Mouse (Mus musculus): ENCODE data around the gene Borcs7. TPM values are rescaled to one million over a fixed set of nuclear protein-coding genes. Genes with fewer than 3 reads are reported as not detected.

The Borcs7 gene
- polyA plus RNA-seq, 1 experiment from 2014 or later: 19.7 TPM

DNA sequence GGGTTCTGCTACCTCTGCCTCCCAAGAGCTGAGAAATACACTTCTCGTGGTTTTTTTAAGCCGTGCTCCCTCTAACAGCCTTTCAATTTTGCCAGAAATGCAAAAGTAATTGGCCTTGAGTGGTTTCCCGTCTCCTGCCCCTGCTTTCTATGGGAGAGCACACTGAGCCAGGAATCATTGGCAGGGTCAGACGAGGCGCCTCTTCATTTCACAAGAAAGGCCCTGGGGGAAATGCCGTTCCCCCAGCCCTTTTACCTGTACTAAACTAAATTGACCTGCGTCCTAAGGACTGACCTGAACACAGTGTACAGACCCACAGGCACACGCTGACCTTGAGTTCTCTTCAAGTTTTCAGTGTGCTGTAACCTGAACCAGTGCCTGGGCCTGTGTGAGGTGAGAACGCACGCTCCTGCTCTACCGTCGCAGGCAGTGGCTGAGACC is 43.6 kb upstream of the Borcs7 start:
- Histone ChIP-seq H3K4me2 (replicated peaks; ENCODE audit: low read depth, low read length) (no peak overlapping the region), H3K27me3 (ENCODE audit: control insufficient read depth, insufficient read depth, low read length) (no peaks in the 10 kb centered on the region), H3K4me1 (ENCODE audit: control insufficient read depth, insufficient read depth, low read length) (peaks cover 42% of the 10 kb centered on the region), H3K9ac (replicated peaks; ENCODE audit: low read depth, low read length) (no peak overlapping the region), H3K4me3 (ENCODE audit: low read depth, low read length) (no peak overlapping the region), H3K9me3 (ENCODE audit: control insufficient read depth, low read depth, low read length) (no peaks in the 10 kb centered on the region), H3K27ac (ENCODE audit: low read length) (peak overlapping the region; percentile 27; the same call in 1 of the 2 replicates), H3K36me3 (ENCODE audit: control insufficient read depth, insufficient read depth, low read length) (peaks cover 18% of the 10 kb centered on the region)
- 80% methylated on average over 12 of the region's 12 CpGs for WGBS
- ATAC-seq (ENCODE audit: insufficient number of reproducible peaks, insufficient read depth, low FRiP score, low read depth): no peak

DNA sequence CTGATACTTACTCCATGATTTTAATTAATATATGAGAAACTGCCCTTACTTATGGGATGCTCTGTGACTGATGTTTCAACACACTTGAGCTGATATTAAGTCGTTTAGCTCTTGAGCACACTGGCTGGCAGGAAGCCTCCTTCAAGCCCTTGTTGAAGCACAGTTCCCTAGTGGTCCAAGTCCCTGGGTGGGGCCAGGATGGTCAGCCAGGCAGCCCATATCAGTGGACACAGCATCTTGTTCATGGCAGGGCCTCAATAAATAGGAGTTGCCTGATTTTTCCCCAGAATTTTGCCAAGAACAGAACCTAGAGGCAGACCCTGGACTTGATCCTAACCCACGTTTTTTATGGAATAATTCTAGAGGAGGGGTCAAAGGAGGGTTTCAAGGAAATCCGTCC is 42.5 kb upstream of the Borcs7 start:
- H3K4me3 ChIP-seq (ENCODE audit: low read depth, low read length): no peak overlapping the region
- H3K9me3 ChIP-seq (ENCODE audit: control insufficient read depth, low read depth, low read length): no peaks in the 10 kb centered on the region
- H3K27me3 ChIP-seq (ENCODE audit: control insufficient read depth, insufficient read depth, low read length): no peaks in the 10 kb centered on the region
- peaks cover 19% of the 10 kb centered on the region for H3K36me3 ChIP-seq (ENCODE audit: control insufficient read depth, insufficient read depth, low read length)
- no peak overlapping the region for H3K27ac ChIP-seq (ENCODE audit: low read length)
- 67% methylated on average over 3 of the region's 3 CpGs for WGBS
- peaks cover 30% of the 10 kb centered on the region for H3K4me1 ChIP-seq (ENCODE audit: control insufficient read depth, insufficient read depth, low read length)
- no peak overlapping the region for H3K9ac ChIP-seq (replicated peaks; ENCODE audit: low read depth, low read length)
- no peak overlapping the region for H3K4me2 ChIP-seq (replicated peaks; ENCODE audit: low read depth, low read length)
- ATAC-seq (ENCODE audit: insufficient number of reproducible peaks, insufficient read depth, low FRiP score, low read depth): no peak

DNA sequence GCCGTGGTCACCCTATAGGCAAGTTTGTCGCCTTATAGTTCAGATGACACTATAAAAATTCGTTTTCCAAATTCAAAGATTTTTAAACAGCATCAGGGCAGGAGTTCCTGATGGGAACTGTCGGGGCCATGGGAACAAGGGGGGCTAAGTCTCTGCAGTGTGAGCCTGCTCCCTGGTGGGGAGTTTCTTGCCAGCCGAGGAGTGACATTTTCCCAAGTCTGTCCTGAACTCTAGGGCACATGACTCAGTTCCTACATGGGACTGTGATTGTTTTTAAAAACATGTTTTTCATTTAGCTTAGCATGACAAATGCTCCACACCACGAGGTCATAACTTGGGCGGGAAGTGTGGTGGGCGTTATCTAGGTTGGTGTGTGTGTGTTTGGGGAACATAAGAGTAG is 41.9 kb upstream of the Borcs7 start:
- H3K4me2 ChIP-seq (replicated peaks; ENCODE audit: low read depth, low read length): no peak overlapping the region
- peaks cover 22% of the 10 kb centered on the region for H3K36me3 ChIP-seq (ENCODE audit: control insufficient read depth, insufficient read depth, low read length)
- H3K9me3 ChIP-seq (ENCODE audit: control insufficient read depth, low read depth, low read length): no peaks in the 10 kb centered on the region
- ATAC-seq (ENCODE audit: insufficient number of reproducible peaks, insufficient read depth, low FRiP score, low read depth): no peak
- WGBS: 81% methylated on average over 8 of the region's 8 CpGs
- H3K9ac ChIP-seq (replicated peaks; ENCODE audit: low read depth, low read length): no peak overlapping the region
- H3K27me3 ChIP-seq (ENCODE audit: control insufficient read depth, insufficient read depth, low read length): no peaks in the 10 kb centered on the region
- H3K27ac ChIP-seq (ENCODE audit: low read length): no peak overlapping the region
- no peak overlapping the region for H3K4me3 ChIP-seq (ENCODE audit: low read depth, low read length)
- peaks cover 24% of the 10 kb centered on the region for H3K4me1 ChIP-seq (ENCODE audit: control insufficient read depth, insufficient read depth, low read length)

DNA sequence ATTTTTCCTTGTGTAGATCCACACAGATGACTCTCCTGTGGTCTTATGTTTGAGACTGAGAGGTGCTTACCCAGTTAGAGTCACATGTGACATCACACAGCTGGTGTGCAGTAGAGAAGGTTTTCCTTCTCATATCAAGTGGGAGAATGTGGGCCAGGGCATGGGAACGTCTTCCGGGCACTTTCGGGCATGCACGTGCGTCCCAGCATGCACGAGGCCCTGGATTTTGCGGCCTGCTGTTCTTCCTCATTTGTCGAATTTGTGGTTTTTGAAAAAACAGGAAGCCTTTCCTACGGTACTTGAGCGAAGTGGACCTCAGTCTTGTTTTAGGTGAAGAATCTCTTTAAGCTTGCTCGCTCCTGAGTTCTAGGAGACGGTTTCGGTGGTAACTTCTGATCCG is 41.1 kb upstream of the Borcs7 start:
- Histone ChIP-seq H3K4me3 (ENCODE audit: low read depth, low read length) (no peak overlapping the region), H3K4me2 (replicated peaks; ENCODE audit: low read depth, low read length) (no peak overlapping the region), H3K4me1 (ENCODE audit: control insufficient read depth, insufficient read depth, low read length) (peaks cover 18% of the 10 kb centered on the region), H3K27ac (ENCODE audit: low read length) (no peak overlapping the region), H3K27me3 (ENCODE audit: control insufficient read depth, insufficient read depth, low read length) (no peaks in the 10 kb centered on the region), H3K9ac (replicated peaks; ENCODE audit: low read depth, low read length) (no peak overlapping the region), H3K9me3 (ENCODE audit: control insufficient read depth, low read depth, low read length) (no peaks in the 10 kb centered on the region), H3K36me3 (ENCODE audit: control insufficient read depth, insufficient read depth, low read length) (peaks cover 26% of the 10 kb centered on the region)
- WGBS: 91% methylated on average over 14 of the region's 14 CpGs
- no peak for ATAC-seq (ENCODE audit: insufficient number of reproducible peaks, insufficient read depth, low FRiP score, low read depth)

DNA sequence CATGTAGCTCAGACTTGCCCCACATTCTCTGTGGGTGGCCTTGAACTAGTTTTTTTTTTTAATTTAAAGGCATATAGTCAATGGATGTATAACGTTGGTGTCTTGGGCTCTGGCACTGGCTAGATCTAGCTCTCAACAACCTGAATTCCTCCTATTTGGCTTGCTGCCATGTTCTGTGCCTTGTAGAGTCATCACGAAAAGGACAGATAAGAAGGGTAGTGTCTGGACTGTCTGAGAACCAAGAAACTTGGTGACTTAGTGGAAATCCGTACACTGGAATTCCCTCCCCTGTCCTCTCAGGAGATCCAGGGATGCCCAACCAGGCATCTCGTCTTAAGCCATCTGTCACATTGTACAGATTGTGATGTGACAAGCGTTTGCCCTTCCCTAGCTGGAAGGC is 36.5 kb upstream of the Borcs7 start:
- no peak overlapping the region for H3K4me2 ChIP-seq (replicated peaks; ENCODE audit: low read depth, low read length)
- no peak overlapping the region for H3K4me3 ChIP-seq (ENCODE audit: low read depth, low read length)
- H3K9me3 ChIP-seq (ENCODE audit: control insufficient read depth, low read depth, low read length): no peaks in the 10 kb centered on the region
- 79% methylated on average over 5 of the region's 5 CpGs for WGBS
- H3K36me3 ChIP-seq (ENCODE audit: control insufficient read depth, insufficient read depth, low read length): peaks cover 37% of the 10 kb centered on the region
- H3K27ac ChIP-seq (ENCODE audit: low read length): no peak overlapping the region
- no peaks in the 10 kb centered on the region for H3K27me3 ChIP-seq (ENCODE audit: control insufficient read depth, insufficient read depth, low read length)
- no peak overlapping the region for H3K9ac ChIP-seq (replicated peaks; ENCODE audit: low read depth, low read length)
- no peaks in the 10 kb centered on the region for H3K4me1 ChIP-seq (ENCODE audit: control insufficient read depth, insufficient read depth, low read length)
- ATAC-seq (ENCODE audit: insufficient number of reproducible peaks, insufficient read depth, low FRiP score, low read depth): no peak

DNA sequence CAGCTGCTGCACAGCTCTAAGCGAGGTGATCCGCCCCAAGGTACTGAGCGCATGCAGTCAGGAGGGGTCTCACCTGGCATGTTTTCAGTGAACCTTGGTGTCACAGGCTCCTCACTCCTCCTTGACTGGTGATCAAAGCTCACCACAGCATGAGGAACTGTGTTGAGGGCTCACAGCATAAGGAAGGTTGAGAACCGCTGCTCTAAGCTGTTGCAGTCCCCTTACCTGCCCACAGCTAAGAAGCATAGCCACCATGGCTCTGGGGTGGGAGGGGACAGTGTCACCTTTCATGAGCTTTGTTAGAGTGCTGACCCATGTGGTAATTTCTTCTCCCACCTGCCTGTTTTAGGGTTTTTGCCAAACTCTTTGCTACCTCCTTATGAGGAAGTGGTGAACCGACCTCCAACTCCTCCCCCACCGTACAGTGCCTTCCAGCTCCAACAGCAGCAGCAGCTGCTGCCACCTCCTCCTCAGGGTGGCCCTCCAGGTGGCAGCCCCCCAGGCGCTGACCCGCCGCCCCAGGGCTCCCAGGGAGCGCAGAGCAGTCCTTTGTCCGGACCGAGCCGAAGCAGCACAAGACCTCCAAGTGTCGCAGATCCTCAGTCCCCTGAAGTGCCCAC is 36.0 kb upstream of the Borcs7 start:
- Histone ChIP-seq H3K27ac (ENCODE audit: low read length) (no peak overlapping the region), H3K4me3 (ENCODE audit: low read depth, low read length) (no peak overlapping the region), H3K9me3 (ENCODE audit: control insufficient read depth, low read depth, low read length) (no peaks in the 10 kb centered on the region), H3K4me1 (ENCODE audit: control insufficient read depth, insufficient read depth, low read length) (no peaks in the 10 kb centered on the region), H3K36me3 (ENCODE audit: control insufficient read depth, insufficient read depth, low read length) (peaks cover 37% of the 10 kb centered on the region), H3K27me3 (ENCODE audit: control insufficient read depth, insufficient read depth, low read length) (no peaks in the 10 kb centered on the region), H3K4me2 (replicated peaks; ENCODE audit: low read depth, low read length) (no peak overlapping the region), H3K9ac (replicated peaks; ENCODE audit: low read depth, low read length) (no peak overlapping the region)
- no peak for ATAC-seq (ENCODE audit: insufficient number of reproducible peaks, insufficient read depth, low FRiP score, low read depth)
- WGBS: 94% methylated on average over 14 of the region's 14 CpGs

DNA sequence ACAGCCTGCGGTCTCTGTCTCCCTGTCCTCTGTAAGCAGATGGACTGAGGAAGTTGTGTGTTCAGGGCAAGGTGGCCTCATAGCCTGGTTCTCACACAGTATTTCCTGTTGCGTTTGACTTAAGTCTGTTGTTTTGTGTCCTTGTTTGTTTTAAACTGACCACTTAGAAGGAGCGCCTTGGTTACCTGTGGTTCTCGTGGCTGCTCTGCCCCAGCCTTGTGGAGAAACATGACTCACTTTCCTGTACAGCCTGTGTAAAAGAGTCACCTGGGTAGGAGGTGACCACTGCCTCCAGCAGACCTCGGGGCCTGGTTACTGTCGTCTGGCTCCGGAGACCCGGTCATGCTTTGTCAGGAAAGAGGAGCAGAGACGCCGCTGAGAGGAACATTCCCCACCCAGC is 34.1 kb upstream of the Borcs7 start:
- WGBS: 92% methylated on average over 10 of the region's 10 CpGs
- H3K9ac ChIP-seq (replicated peaks; ENCODE audit: low read depth, low read length): no peak overlapping the region
- ATAC-seq (ENCODE audit: insufficient number of reproducible peaks, insufficient read depth, low FRiP score, low read depth): no peak
- H3K27me3 ChIP-seq (ENCODE audit: control insufficient read depth, insufficient read depth, low read length): no peaks in the 10 kb centered on the region
- H3K9me3 ChIP-seq (ENCODE audit: control insufficient read depth, low read depth, low read length): no peaks in the 10 kb centered on the region
- no peak overlapping the region for H3K4me3 ChIP-seq (ENCODE audit: low read depth, low read length)
- no peak overlapping the region for H3K4me2 ChIP-seq (replicated peaks; ENCODE audit: low read depth, low read length)
- H3K27ac ChIP-seq (ENCODE audit: low read length): no peak overlapping the region
- peaks cover 37% of the 10 kb centered on the region for H3K36me3 ChIP-seq (ENCODE audit: control insufficient read depth, insufficient read depth, low read length)
- H3K4me1 ChIP-seq (ENCODE audit: control insufficient read depth, insufficient read depth, low read length): no peaks in the 10 kb centered on the region

DNA sequence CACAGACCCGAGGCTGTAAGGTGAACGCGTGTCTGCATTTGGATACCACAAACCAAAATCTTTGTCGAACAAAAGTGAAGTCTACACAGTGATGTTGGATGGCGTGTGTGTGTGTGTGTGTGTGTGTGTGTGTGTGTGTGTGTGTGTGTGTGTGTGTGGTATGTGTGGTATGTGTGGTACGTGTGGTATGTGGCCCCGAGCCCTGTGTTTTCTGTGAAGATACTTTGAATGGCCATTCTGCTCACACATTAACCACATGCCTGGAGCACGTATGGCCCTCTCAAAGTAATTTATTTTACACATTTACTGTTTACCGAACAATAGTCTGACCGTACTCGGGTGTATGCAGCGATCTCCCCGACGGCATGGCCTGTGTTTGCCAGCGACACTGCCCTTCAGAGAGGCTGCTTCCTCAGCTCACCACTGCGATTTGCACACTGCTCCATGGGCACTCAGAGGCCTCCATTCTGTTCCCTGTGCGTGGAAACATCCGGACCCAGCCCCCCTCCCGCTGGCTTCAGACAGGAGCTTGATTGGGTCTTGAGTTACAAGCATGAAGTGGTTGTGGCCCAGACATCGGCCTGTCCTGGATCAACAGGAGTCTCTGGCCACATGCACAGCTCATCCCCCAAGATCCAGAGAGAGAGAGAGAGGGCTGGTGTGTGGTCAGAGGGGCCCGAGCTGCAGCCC is 33.4 kb upstream of the Borcs7 start:
- 87% methylated on average over 21 of the region's 21 CpGs for WGBS

More for the DNA sequence above, 33.4 kb upstream of the Borcs7 start:
- no peak for ATAC-seq (ENCODE audit: insufficient number of reproducible peaks, insufficient read depth, low FRiP score, low read depth)
- H3K4me2 ChIP-seq (replicated peaks; ENCODE audit: low read depth, low read length): no peak overlapping the region
- H3K9ac ChIP-seq (replicated peaks; ENCODE audit: low read depth, low read length): no peak overlapping the region
- H3K4me1 ChIP-seq (ENCODE audit: control insufficient read depth, insufficient read depth, low read length): no peaks in the 10 kb centered on the region
- no peak overlapping the region for H3K4me3 ChIP-seq (ENCODE audit: low read depth, low read length)
- H3K9me3 ChIP-seq (ENCODE audit: control insufficient read depth, low read depth, low read length): no peaks in the 10 kb centered on the region
- H3K27me3 ChIP-seq (ENCODE audit: control insufficient read depth, insufficient read depth, low read length): no peaks in the 10 kb centered on the region
- H3K27ac ChIP-seq (ENCODE audit: low read length): no peak overlapping the region
- peaks cover 37% of the 10 kb centered on the region for H3K36me3 ChIP-seq (ENCODE audit: control insufficient read depth, insufficient read depth, low read length)

Measured in stomach, embryonic 14.5 days (tissue).